Mouse (Mus musculus): ENCODE measurements at regions not wholly inside any gene's neighbourhood (a gene's known extent, or its start where the extent isn't known, plus 50 kb on each side); places are given as distances from the start of the nearest gene placed in this dataset.

GRCm38 (mm10) chr7:123849220-123849619 is 133.4 kb upstream of the Hs3st4 start:
- Histone ChIP-seq H3K4me1 (ENCODE audit: control insufficient read depth, insufficient read depth, low read length) (no peaks in the 10 kb centered on the region), H3K4me3 (ENCODE audit: low read depth, low read length) (no peak overlapping the region), H3K36me3 (ENCODE audit: control insufficient read depth, insufficient read depth, low read length) (no peaks in the 10 kb centered on the region), H3K27me3 (replicated peaks; ENCODE audit: control insufficient read depth, insufficient read depth, low read length) (no peaks in the 10 kb centered on the region), H3K27ac (replicated peaks; ENCODE audit: low read depth, low read length) (no peak overlapping the region), H3K9ac (ENCODE audit: low read depth, low read length) (no peak overlapping the region), H3K9me3 (ENCODE audit: control insufficient read depth, low read length) (no peaks in the 10 kb centered on the region), H3K4me2 (ENCODE audit: low read depth, low read length) (no peak overlapping the region)
- ATAC-seq (ENCODE audit: low read depth) (no peak), DNase-seq (ENCODE audit: low spot score) (no peak)
- WGBS: 54% methylated on average over 3 of the region's 3 CpGs

DNA sequence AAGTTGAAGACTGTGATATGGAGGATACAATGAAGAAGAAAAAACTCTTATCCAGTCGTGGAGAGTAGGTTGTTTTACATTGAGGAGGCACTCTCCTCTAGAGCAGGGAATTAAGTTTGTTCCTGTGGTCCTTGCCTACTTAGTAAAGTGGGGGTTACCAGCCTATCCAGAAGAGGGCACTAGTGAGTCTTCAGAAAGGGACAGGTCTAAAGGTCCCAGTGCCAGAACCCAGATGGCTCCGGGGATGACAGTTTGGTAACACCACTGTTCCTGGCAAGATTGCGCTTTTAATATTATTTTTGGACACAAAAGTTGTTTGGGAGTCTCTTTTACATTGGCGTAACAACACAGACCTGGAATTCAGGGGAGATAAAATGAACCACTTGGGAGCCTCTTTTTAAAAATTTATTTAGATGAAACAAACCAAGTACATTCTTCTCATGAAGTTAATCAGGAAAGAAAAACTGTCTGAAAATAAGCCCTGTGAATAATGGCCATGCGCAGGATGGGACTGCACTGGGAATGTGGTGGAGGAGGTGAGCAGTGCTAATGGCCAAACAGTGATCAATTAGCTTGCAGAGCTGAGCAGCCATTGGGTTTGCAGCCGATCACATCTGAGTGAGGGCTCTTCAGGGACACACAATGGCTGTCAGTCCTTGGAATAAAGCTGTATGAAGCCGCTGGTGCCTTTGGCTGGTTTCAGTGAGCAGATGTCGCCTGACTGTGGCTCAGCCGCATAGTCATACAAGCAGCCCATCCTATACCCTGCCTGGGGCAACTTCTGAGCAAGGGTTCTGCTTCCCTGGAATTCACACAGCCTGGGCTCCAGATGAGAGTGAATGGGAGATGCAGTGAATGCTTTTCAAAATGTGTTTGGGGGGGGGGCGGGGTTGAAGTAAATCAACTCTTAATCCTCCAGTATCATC is 132.1 kb upstream of the Hs3st4 start:
- no peak for ATAC-seq (ENCODE audit: low read depth)
- Histone ChIP-seq H3K4me2 (ENCODE audit: low read depth, low read length) (no peak overlapping the region), H3K27ac (replicated peaks; ENCODE audit: low read depth, low read length) (no peak overlapping the region), H3K27me3 (replicated peaks; ENCODE audit: control insufficient read depth, insufficient read depth, low read length) (no peaks in the 10 kb centered on the region), H3K36me3 (ENCODE audit: control insufficient read depth, insufficient read depth, low read length) (no peaks in the 10 kb centered on the region), H3K4me1 (ENCODE audit: control insufficient read depth, insufficient read depth, low read length) (no peaks in the 10 kb centered on the region), H3K9ac (ENCODE audit: low read depth, low read length) (no peak overlapping the region), H3K9me3 (ENCODE audit: control insufficient read depth, low read length) (no peaks in the 10 kb centered on the region), H3K4me3 (ENCODE audit: low read depth, low read length) (no peak overlapping the region)
- DNase-seq (ENCODE audit: low spot score): no peak
- WGBS: 69% methylated on average over 10 of the region's 10 CpGs

DNA sequence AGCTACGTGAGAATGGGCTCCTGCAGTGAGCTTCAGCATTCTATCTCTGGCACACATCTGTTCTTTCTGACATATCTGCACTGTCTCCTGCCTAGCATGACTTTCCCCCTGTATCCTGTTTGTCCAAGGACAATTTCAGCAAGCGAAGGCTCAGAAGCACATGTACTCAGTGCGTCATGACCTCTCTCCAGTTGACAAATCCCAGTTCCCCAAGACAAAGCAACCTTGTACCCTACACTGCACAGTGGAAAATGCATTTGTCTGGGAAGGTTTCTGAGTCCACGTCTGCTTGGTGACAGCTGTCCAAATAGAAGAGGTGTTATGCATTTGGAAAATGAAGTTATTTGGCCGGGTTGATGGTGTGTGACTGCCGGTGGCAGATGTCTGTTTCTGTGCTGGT is 125.1 kb upstream of the Hs3st4 start:
- DNase-seq (ENCODE audit: low spot score) (no peak), ATAC-seq (ENCODE audit: low read depth) (no peak)
- Histone ChIP-seq H3K36me3 (ENCODE audit: control insufficient read depth, insufficient read depth, low read length) (no peaks in the 10 kb centered on the region), H3K27me3 (replicated peaks; ENCODE audit: control insufficient read depth, insufficient read depth, low read length) (no peaks in the 10 kb centered on the region), H3K9ac (ENCODE audit: low read depth, low read length) (no peak overlapping the region), H3K4me3 (ENCODE audit: low read depth, low read length) (no peak overlapping the region), H3K4me2 (ENCODE audit: low read depth, low read length) (no peak overlapping the region), H3K27ac (replicated peaks; ENCODE audit: low read depth, low read length) (no peak overlapping the region), H3K4me1 (ENCODE audit: control insufficient read depth, insufficient read depth, low read length) (no peaks in the 10 kb centered on the region), H3K9me3 (ENCODE audit: control insufficient read depth, low read length) (no peaks in the 10 kb centered on the region)
- 63% methylated on average over 6 of the region's 6 CpGs for WGBS

DNA sequence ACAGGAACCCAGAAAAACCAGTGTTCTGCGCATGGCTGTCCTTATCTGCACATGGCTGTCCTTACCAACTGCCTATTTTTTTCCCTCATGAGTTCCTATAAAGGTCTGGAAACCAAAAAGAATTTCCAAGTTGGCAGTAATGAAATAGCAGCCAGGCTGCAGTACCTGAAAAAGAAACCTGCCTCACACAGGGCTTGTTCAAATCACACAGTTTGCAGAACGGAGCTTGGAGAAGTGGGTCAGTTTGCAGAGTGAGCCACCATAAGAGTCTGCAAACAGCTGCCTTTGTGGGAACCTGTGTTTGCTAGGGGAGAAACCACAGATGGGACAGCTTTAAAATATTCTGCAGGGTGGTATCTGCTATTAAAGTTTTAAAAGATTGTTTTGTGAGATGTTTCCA is 121.0 kb upstream of the Hs3st4 start:
- Histone ChIP-seq H3K9ac (ENCODE audit: low read depth, low read length) (no peak overlapping the region), H3K4me3 (ENCODE audit: low read depth, low read length) (no peak overlapping the region), H3K4me2 (ENCODE audit: low read depth, low read length) (no peak overlapping the region), H3K27me3 (replicated peaks; ENCODE audit: control insufficient read depth, insufficient read depth, low read length) (no peaks in the 10 kb centered on the region), H3K27ac (replicated peaks; ENCODE audit: low read depth, low read length) (no peak overlapping the region), H3K36me3 (ENCODE audit: control insufficient read depth, insufficient read depth, low read length) (no peaks in the 10 kb centered on the region), H3K9me3 (ENCODE audit: control insufficient read depth, low read length) (no peaks in the 10 kb centered on the region), H3K4me1 (ENCODE audit: control insufficient read depth, insufficient read depth, low read length) (no peaks in the 10 kb centered on the region)
- no peak for ATAC-seq (ENCODE audit: low read depth)
- no peak for DNase-seq (ENCODE audit: low spot score)
- WGBS: 75% methylated on average over 2 of the region's 2 CpGs

- Histone ChIP-seq H3K27me3 (replicated peaks; ENCODE audit: control insufficient read depth, insufficient read depth, low read length) (no peaks in the 10 kb centered on the region), H3K4me3 (ENCODE audit: low read depth, low read length) (no peak overlapping the region), H3K4me1 (ENCODE audit: control insufficient read depth, insufficient read depth, low read length) (no peaks in the 10 kb centered on the region), H3K9ac (ENCODE audit: low read depth, low read length) (no peak overlapping the region), H3K4me2 (ENCODE audit: low read depth, low read length) (no peak overlapping the region), H3K9me3 (ENCODE audit: control insufficient read depth, low read length) (no peaks in the 10 kb centered on the region), H3K27ac (replicated peaks; ENCODE audit: low read depth, low read length) (no peak overlapping the region), H3K36me3 (ENCODE audit: control insufficient read depth, insufficient read depth, low read length) (no peaks in the 10 kb centered on the region)
- DNase-seq (ENCODE audit: low spot score) (no peak), ATAC-seq (ENCODE audit: low read depth) (no peak)
- 81% methylated on average over 4 of the region's 4 CpGs for WGBS
These were observed 85.8 kb upstream of the Hs3st4 start for GRCm38 (mm10) chr7:123896759-123897444.

GRCm38 (mm10) chr7:123907946-123908840 is 74.5 kb upstream of the Hs3st4 start:
- Histone ChIP-seq H3K4me2 (ENCODE audit: low read depth, low read length) (no peak overlapping the region), H3K4me3 (ENCODE audit: low read depth, low read length) (no peak overlapping the region), H3K9ac (ENCODE audit: low read depth, low read length) (no peak overlapping the region), H3K27ac (replicated peaks; ENCODE audit: low read depth, low read length) (no peak overlapping the region), H3K9me3 (ENCODE audit: control insufficient read depth, low read length) (no peaks in the 10 kb centered on the region), H3K27me3 (replicated peaks; ENCODE audit: control insufficient read depth, insufficient read depth, low read length) (no peaks in the 10 kb centered on the region), H3K4me1 (ENCODE audit: control insufficient read depth, insufficient read depth, low read length) (no peaks in the 10 kb centered on the region), H3K36me3 (ENCODE audit: control insufficient read depth, insufficient read depth, low read length) (no peaks in the 10 kb centered on the region)
- no peak for DNase-seq (ENCODE audit: low spot score)
- ATAC-seq (ENCODE audit: low read depth): no peak
- 83% methylated on average over 6 of the region's 6 CpGs for whole genome bisulfite sequencing

DNA sequence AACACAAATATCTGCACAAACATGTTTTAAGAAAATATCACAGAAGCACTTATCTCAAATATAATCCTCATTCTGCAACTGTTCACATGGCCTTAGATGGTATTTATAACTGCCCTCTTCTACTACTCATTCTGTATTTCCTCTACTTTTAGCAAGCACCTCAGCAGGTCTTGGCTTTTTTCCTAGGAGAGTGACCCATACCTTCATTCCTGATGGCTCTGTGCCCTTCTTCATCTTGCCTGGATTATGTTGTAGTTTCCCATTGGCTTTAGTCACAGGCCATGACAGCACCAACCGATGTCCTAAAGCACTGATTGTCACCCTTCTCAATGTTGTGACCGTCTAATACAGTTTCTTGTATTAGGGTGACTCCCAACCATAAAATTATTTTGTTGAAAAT is 61.2 kb upstream of the Hs3st4 start:
- no peak for ATAC-seq (ENCODE audit: low read depth)
- H3K36me3 ChIP-seq (ENCODE audit: control insufficient read depth, insufficient read depth, low read length): no peaks in the 10 kb centered on the region
- no peak overlapping the region for H3K4me3 ChIP-seq (ENCODE audit: low read depth, low read length)
- H3K9ac ChIP-seq (ENCODE audit: low read depth, low read length): no peak overlapping the region
- no peak overlapping the region for H3K27ac ChIP-seq (replicated peaks; ENCODE audit: low read depth, low read length)
- WGBS: 94% methylated on average over 2 of the region's 2 CpGs
- no peaks in the 10 kb centered on the region for H3K27me3 ChIP-seq (replicated peaks; ENCODE audit: control insufficient read depth, insufficient read depth, low read length)
- H3K4me1 ChIP-seq (ENCODE audit: control insufficient read depth, insufficient read depth, low read length): no peaks in the 10 kb centered on the region
- no peaks in the 10 kb centered on the region for H3K9me3 ChIP-seq (ENCODE audit: control insufficient read depth, low read length)
- no peak overlapping the region for H3K4me2 ChIP-seq (ENCODE audit: low read depth, low read length)
- no peak for DNase-seq (ENCODE audit: low spot score)

DNA sequence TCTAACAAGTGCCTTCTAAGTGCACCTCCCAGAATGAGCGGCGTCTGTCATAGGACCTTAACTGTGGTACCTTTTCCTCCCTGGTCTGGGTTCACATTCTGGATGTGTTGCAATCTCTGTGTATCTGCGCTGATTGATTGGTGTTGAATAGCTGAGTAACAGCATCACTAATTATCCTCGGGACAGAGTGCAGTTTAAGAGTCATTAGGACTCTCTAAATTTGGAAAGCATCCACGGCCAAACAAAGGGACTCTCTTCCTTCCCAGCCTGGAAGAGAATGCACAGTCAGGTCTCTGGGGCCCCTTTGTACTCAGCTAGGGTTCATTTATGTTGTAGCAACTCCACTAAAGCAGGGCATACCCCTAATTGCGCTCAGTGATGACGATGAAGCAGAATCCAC is 50.2 kb upstream of the Hs3st4 start:
- Histone ChIP-seq H3K9me3 (ENCODE audit: control insufficient read depth, low read length) (no peaks in the 10 kb centered on the region), H3K27me3 (replicated peaks; ENCODE audit: control insufficient read depth, insufficient read depth, low read length) (no peaks in the 10 kb centered on the region), H3K4me3 (ENCODE audit: low read depth, low read length) (no peak overlapping the region), H3K4me1 (ENCODE audit: control insufficient read depth, insufficient read depth, low read length) (no peaks in the 10 kb centered on the region), H3K9ac (ENCODE audit: low read depth, low read length) (no peak overlapping the region), H3K36me3 (ENCODE audit: control insufficient read depth, insufficient read depth, low read length) (no peaks in the 10 kb centered on the region), H3K4me2 (ENCODE audit: low read depth, low read length) (no peak overlapping the region), H3K27ac (replicated peaks; ENCODE audit: low read depth, low read length) (no peak overlapping the region)
- DNase-seq (ENCODE audit: low spot score) (peak; percentile 29), ATAC-seq (ENCODE audit: low read depth) (no peak; the same call in 1 of the 2 replicates)
- 54% methylated on average over 7 of the region's 7 CpGs for WGBS

All from embryonic facial prominence, embryonic 14.5 days (tissue).